Mouse (Mus musculus) heart, adult 2 months (tissue): ENCODE measurements at regions not wholly inside any gene's neighbourhood (a gene's known extent, or its start where the extent isn't known, plus 50 kb on each side); places are given as distances from the start of the nearest gene placed in this dataset.

Experiments
- CTCF ChIP-seq: fragments of 200-600 bp; IDR thresholded peaks from 2 replicates; pipeline ENCODE4 v1.8.1; 2022; ENCODE audit warnings: antibody characterized with exemption, mild to moderate bottlenecking, moderate library complexity
- EP300 ChIP-seq: fragments of 200-500 bp; IDR thresholded peaks from 2 replicates; pipeline ENCODE4 v1.6.1; 2011; ENCODE audit warnings: low read depth, low read length, control low read depth; ENCODE audit not compliant: insufficient read depth
- POLR2A ChIP-seq: fragments of 200-500 bp; IDR thresholded peaks from 2 replicates; pipeline ENCODE4 v1.6.1; 2011; ENCODE audit warnings: mild to moderate bottlenecking, low read depth, low read length, control low read depth; ENCODE audit not compliant: insufficient read depth

- no peak for TF ChIP-seq CTCF
- TF ChIP-seq POLR2A = no peak
- TF ChIP-seq EP300 = no peak
Measured at GRCm38 (mm10) chr12:117430886-117431285, 85.4 kb upstream of the Rapgef5 start.
